Mouse (Mus musculus): ENCODE measurements around the gene Krt15.
A peak's percentile ranks its signal among the peaks of the same experiment; 100 is the strongest.

Krt15 gene

DNA sequence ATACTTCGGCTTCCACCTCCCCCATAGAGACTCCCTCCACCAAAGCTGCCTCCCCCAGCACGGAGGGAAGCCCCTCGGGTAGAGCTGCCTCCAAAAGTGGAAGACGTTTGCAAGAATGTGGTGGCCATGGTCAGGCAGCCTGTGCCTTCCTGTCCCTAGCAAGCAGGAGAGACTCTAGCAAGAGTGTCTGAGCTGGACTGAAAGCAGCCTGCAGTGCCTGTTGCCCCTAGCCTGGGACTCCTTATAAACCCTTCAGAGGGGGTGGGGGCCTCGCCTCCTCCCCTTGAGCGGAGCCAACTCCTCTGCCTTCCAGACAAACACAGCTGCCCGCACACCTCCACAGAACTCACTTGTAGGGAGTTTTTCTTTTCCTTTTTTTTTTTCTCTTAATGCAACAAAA is at the start of gene Krt15:
Gene Krt15, minus strand, starts transcription at position 198 of the 400 bp plus-strand sequence.
- DNase-seq: no peak

DNA sequence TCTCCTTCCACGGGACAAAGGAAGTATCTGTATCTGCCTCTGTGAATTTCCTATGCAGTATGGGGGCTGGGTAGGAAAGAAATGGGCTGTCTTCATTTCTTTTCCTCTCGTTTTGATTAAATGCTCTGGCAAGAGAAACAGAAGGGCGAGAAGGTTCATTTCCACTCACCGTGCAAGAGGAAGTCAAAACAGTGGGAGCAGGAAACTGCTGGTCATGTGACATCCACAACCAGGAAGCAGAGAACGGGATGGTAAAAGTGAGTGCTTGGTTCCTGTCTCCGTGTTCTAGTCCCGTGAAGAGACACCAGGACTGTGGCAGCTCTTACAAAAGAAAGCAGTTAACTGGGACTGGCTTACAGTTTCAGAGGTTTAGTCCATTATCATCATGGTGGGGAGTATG is 46.0 kb upstream of the Krt15 start:
- DNase-seq: no peak

DNA sequence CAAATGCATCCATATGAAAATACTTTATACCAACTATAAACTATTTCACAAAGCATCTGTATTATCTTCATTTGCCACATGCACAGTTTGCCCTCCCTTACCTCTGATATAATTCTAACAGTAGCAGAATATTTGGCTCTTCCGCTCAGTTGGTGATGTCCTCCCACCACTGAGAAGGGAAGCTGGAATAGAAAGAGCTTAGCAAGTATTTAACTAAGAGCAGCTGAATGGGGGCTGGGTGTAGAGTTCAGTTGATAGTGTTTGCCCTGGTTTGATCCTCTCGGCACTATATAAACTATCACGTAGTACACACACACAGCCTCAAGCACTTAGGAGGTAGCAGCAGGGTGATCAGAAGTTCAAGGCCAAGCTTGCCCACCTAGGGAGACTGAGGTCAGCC is 43.5 kb upstream of the Krt15 start:
- DNase-seq: no peak

DNA sequence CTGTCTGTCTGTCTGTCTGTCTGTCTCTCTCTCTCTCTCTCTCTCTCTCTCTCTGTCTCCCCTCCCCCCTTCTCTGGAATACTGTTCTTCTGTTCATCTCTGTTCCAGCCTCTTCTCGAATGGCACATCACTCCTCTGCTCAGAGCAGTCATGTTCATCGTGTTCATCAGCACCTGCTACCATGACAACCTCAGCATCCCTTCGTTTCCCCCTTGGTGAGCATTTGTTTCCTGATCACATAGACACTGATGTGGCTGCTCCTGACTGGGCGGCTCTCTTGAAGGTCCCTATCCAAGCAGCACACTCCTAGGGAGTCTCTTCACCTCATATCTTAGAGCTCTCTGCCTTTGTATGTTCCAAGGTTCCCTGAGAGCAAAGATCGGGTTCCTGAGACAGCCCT is 42.6 kb upstream of the Krt15 start:
- no peak for DNase-seq

DNA sequence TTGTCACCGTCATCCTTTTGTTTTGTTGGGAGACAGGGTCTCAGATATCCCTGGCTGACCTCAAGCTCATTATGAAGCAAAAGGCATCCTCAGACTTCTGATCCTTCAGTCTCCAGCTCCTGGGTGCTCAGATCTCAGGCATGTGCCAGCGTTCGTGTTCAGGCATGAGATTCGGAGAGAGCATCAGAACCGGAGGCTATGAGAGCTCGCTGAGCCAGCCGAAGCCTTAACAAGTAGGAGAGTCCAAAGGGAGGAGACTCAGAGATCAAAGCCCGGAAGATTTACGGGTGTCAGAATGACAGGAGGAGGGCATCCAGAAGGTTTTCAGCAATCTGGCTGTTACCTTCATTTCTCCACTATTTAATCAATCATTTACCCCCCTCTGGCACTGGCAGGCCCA is 41.1 kb upstream of the Krt15 start:
- DNase-seq: no peak

DNA sequence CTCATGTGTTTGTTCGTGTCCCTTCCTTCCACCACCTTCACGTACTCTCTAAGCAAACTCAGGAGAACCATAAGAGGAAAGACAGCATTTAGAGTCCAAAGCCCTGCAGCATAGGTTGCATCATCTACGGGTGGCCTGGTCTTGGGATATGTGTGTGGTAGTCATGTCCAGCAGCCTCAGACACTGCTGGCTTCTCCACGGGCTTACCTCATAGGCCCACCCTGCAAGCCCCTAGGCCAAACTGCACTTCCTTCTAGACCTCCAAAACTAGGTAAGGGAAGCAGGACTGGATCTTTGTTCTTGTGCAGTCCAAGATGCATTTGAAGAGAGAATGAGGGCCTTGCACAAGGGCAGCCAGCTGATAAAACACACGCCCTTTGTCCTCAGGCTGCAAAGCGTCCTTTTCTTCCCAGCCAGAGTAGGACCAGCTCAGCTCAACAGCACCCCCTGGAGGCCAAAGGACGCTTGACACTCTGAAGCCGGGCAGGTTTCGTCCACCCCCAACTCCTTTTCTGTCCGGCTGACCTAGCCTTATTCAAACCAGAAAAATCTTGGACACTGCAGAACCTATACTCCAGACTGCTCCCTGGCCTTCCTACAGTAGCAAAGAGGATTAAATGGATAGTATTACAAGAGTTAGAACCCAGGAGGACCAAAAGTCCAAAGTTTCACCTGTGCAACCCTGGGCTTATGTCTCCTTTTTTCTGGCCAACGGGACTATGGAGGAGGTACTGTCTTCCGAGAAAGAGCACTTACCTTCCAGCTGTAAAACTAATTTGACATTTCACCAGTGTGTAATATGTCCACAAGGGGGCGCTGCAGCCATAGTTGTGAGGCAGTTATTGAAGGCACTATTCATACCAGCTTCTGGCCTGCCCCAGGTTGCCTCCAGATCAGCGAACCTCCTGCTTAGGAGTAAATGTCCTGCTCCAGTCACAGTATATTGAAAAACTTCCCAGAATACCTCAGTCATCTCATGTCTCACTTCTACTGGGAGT is 33.3 kb upstream of the Krt15 start:
- peak; percentile 26 for DNase-seq

DNA sequence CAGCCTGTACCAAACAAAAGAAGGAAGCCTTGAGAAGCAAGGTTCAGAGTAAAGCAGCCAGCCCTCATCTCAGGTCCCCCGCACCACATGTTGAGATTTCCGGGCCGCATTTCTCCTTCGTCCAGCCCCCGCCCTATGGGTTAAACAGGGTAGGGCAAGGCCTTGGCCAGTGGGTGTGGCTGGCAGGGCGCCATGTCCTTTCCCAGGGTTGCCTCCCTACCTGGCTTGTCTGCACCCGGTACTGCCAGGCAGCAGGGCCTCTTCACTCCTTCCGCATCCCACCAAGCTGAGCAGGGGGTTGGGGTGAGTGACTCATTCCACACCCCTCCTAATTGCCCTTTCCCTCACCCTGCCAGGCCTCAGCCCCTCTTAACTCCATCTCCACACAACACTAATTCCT is 32.3 kb upstream of the Krt15 start:
- no peak for DNase-seq

DNA sequence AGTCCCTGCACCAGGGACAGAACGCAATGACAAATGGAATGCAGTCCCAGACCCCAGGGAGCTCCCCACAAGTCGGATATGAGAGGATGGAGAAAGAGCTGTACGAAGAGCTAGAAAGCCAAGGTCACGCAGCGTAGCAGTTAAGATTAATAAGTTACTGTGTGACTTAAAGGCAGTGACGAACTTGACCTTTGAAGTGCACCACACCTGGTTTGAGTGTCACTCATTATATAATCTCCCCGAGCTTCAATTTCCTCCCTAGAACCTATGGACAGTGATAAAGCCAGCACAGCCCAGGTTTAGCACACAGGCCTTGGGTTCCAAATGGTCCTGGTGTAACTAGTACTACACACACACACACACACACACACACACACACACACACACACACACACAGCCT is 28.7 kb upstream of the Krt15 start:
- DNase-seq: peak; percentile 24

DNA sequence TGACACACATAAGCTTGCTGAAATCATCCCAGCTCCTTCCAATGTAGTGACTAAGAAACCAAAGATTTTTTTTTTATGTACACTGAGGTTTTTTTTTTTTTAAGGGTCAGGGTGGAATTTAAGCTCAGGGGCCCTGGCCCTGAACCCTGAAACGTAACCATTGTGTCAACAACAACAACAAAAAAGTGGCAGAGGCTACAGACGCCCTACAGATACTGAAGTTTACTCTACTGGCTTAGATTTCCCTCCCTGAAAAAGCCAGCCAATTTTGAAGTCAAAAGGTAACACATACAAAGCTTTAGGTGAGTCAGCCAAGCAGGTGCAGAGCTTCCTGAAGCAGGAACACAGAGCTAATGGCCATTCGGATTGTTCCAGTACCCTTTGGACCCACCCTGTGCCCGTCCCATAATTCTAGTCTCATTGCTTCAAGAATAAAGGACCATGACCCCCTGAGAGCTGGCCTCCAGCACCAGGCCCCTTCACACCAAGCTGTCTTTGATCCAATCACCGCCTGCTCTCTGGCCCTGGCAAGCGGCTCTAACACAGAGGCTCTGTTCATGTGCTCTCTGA is 22.3 kb upstream of the Krt15 start:
- no peak for DNase-seq

DNA sequence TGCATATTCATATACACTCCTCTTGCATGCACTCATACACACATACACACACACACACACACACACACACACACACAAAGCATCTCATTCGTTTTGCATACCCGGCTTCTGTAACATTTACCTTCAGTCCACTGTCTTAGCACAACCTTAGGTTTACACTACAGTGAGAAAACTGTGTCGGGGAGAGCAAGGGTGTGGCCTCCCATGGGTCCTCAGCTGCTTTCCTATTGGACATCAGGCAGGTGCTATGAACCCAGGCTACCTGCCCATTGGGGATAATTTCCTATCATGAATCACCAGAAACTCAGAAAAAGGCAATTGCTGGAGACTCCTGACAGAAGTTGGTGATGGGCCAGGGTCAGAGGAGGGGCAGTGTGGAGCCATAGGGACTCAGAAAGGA is 21.6 kb upstream of the Krt15 start:
- no peak for DNase-seq

DNA sequence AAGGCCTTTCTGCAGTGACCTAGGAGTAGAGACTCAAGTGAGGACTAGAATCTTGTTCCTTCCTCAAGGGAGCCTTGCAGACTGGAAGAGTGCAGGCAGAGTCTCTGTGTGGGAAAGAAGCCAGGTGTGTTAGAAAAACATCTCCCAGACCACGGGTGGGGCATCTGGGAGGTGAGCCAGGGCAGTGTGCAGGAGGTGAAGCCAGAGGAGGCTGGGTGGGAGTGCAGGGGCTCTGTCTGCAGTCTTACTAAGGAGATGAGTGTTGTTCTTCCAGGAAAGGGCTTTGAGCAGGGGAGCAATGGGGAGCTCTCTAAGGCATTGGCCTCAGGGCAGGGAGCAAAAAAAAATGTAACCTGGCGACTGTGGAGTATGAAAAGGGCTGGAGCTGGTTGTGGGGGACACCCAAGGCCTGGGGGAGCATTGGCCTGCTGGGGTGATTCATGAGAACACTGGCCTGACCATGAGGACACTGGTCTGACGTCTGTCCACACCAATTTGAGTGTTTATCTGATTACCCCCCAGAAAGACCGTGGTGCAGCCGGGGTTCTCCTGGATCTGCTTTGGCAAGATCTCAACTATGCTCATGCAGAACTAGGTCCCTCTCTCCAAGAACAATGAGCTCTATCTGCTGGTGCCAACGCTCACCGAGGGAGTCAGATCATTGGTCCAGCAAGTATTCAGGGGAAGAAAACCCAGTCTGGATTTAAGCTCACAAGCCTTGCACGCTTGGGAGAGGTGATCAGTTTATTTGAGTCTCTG is 19.9 kb upstream of the Krt15 start:
- no peak for DNase-seq

DNA sequence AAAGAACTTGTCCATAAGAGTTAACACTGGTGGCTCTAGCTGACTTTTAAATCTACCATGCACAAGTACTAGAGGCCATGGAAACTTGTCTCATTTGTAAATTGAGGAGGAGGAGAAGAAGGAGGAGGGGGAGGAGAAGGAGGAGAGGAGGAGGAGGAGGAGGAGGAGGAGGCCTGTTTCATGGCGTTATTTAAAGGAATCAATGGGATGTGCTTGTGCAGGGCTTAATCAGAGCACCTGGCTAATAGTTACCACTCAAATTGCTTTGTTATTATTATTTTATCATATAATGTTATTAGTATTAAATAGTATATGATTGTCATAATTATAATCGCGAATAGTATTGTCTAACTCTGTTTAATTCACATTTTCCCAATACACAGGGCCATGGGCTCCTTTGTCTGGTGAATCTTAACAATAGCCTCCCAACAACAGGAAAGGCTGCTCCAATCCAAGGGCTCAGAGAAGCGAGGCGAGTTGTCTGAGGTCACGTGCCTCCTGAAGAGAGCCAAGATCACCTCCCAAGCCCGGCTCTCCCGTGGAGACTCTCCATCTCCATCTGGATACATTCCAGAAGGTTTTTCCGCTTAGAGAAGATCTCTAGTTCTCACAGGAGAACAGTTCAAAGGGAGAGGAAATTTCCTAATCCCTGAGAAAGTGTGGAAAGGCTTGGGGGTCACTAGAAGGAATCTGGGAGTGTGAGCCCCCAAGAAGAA is 13.0 kb upstream of the Krt15 start, which contains the start of gene Krt19:
Gene Krt19, minus strand, starts transcription at position 51 of the 716 bp plus-strand sequence.
- no peak for DNase-seq

DNA sequence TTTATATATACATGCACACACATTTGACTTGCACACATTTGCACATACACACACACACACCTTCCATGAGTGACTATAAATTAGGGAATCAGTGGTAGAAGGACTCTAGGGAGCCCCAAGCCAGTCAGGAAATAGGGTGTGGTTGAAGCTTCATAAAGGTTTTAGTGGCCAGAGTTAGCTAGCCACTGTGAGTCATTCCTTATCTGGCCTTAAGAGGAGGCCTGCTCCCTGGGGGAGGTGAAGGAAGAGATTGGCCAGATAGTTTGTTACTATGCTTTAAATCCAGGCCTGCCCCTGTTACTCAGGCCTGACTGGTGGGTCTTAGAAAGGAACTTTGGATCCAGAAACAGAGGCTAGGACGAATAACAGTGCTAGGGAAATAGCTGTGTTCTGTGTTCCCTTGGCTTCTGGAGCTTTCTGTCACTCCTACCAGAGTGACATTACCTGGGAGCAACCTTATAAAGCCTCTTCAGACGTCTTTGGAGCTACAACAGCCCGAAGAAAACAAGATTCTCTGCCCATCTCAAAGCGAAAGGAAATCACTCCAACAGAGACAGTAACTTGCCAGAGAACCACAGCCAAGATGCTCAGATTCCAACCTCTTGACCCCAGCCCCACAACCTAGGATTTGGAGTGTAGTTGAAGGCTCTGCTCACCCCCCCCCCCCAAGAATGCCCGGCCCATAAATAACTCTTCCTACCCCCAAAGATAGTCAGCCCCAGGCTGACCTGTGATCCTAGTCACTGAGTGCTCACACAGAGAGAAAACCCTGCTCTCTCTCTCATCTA is 12.0 kb upstream of the Krt15 start:
- no peak for DNase-seq

DNA sequence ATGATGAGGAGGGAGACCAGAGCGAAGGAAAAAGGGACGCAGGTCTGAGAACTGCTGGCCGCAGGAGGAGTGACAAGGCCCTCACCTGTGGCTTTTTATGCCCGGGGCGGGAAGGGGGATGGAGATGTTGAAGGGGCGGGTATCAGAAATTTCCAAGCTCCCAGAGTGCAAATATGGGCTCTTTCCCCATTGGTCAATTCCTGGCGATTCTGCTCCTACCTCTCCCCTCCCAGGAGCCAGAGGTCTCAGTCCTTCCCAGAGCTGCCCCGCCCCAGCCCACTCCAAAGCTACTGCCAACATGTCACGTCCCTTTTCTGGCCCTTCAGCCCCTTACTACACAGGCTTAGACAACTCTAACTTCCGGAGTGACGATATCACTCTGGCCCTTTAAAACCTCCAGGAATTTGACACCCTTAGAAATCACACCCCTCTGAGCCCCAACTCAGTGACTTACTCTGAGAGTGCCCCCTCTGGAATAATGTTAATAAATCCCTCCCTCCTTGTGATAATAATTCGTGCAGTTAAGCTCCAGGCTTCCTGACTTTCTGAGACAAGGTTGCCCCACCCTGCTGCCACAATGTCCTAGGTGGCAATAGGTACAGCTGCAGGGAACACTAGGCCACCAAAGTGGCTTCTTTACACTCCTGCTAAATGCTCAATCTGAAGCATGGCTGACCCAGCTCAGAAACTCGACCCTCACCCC is 10.3 kb upstream of the Krt15 start:
- peak; percentile 11 for DNase-seq

DNA sequence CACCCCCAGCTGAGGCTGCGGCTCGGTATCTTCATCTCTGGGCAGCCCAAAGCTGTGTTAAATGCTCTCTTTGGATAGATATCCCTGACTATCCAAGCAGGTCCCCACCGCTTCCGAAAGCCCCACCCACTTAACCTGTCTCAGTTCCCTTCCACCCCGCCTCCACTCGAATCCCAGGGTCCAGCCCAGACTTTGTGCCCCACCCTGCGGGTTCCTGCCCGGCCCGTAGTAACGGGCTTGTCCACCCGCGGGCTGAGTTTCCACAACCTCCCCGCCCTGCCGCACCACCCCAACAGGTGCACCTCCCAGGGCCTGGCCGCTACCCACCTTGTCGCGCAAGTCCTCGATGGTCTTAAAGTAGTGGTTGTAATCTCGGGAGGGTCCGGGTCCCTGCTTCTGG is 9.4 kb upstream of the Krt15 start:
- peak; percentile 10 for DNase-seq

DNA sequence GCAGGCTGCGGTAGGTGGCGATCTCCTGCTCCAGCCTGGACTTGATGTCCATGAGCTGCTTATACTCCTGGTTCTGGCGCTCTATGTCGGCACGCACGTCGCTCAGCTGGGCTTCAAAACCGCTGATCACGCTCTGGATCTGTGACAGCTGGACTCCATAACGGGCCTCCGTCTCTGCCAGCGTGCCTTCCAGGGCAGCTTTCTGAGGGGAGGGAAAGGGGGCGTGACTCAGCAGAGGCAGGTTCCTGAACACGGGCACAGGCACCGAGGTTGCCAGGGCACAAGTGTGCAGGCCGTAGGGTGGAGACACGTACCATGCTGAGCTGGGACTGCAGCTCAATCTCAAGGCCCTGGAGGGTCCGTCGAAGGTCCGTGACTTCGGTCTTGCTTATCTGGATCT is 5.2 kb upstream of the Krt15 start:
- DNase-seq: peak; percentile 28

DNA sequence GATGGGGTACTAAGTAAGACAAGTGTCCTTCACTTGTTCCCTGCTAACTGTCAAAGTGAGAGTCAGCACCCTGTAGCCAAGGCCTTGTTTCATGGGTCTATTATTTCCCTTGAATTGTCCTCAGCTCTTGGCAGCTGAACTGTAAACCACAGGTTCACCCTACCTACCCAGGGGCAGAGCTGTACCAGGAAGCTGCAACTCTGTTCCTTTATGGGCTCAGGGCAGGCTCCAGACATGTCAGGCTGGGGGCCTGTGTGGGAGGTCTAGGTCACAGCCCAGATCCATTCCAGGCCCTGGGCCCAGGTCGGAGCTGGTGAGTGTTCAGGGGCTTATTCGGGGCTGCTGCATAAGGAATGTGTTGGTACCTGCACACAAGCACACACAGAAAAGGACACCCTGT is 3.7 kb upstream of the Krt15 start:
- DNase-seq: no peak

DNA sequence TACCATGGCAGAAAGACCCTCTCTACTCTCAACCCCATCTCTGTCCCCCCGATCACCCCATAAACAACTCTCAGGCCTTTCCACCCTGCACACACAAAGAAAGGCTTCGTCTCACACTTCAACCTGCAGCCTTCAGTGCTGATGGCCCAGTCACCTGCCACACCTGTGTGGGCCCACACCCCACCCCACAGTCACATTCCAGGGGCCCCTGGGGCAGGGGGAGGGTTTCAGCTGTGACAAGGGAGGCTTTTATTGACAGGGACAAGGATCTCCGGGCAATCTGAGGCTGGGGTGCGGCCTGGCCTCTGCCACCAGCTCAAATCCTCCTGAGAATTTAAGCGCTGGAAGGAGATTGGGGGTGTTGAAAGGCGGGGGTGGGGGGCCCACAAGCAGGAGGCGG is 3.1 kb upstream of the Krt15 start:
- DNase-seq: no peak

DNA sequence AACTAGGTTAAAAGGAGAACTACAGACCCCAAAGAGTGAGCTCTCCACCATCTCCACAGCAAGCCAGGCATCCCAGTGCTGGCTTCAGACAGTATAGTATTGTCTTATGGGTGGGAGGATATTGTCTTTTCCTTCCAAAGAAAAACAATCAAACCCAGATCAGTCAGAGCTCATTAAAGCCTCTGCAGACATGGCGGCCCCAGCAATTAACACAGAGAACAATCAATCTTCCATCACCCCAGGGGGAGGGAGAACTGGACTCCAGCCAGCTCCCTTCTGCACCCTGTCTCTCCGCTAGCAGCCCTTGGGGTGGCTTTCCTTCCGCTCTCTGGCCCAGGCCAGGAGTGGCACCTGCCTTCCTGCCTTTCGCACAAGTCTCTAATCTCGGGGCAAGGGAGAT is 2.0 kb upstream of the Krt15 start:
- no peak for DNase-seq

DNA sequence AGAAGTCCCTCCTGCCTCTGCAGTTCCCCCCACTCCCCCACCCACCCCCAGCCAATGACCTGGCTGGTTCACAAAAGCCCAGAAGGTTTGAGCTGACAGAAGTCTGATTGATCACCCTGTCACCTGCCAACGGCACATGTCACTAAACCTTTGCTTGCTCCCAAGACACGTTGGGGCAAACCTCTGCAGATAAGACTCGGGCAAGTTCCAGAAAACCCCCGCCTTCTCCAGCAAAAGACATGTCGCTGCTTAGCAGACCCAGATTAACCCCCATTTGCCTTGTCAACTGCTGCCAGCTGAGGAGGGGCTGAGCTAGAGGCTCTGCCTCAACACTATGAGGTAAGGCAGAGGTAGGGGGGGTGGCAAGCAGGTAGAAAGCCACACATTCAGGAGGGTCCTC is 831 bp upstream of the Krt15 start:
- no peak for DNase-seq

DNA sequence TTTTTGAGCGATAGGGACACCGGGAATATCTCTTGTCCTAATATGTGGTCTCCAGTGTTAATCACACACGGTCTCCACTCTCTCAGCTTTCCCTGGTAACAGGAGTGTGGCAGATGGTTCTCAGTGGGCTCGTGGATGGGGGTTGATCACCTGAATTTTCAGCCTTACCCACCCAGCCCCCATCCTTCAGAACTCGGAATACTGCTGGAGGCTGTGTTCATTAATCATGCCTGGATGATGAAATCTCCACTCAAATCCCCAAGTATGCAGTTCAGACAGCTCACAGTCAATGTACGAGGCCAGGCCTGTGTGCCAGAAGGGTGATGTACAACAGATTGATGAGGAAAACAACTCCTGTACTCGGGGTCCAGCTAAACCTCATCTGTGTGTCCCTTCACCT is 10.8 kb downstream of the Krt15 start:
- DNase-seq: no peak

DNA sequence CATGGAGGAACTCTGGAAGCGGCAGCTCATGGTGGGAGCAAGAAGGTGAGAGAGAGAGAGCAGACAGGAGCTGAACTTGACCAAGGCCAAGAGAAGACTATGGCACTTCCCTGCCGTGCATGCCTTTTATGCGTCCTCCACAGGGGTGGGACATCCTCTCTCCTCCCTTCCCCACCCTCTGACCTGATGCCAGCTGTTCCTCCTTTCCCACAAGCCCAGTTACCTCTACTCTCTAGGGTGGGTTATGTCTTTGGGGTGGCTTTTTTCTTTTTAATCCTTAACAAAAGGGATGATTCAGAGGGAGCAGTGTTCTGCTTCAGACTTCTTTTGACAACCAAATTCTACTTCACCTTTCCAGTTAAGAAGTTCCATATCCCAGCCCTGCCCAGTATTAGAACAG is 14.3 kb downstream of the Krt15 start, which contains the start of gene Krt13:
Gene Krt13, minus strand, starts transcription at position 101 of the 400 bp plus-strand sequence.
- DNase-seq: no peak

Measured in kidney, adult 11 months (tissue).